Mouse (Mus musculus): ENCODE results near the gene Gm20388.

DNA sequence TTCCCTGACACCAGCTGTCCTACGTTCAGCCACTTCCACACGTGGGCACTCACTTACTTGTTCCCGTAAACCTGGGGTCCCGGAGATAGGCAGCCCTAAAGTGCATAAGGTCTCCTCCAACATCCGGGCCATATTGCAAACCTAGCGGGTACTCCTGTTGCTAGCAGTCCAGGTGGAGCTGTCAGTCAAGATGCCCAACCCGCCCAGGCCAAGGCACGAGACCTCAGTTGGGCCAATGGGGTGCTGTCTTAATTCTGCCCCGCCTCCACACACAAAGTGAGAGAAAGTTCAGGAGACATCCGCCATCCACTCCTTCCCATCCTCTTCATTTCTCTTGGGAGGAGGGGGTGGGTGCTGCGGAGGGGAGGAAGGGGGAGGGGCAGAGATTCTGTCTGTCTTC lies 715.8 kb downstream of the Gm20388 start:
- TF ChIP-seq CTCF (IDR thresholded peaks at IDR 0.05; ENCODE audit: low read depth) = no peak
- no peak for TF ChIP-seq EP300 (IDR thresholded peaks at IDR 0.05; ENCODE audit: low read depth)

Measured in liver, embryonic 14.5 days (tissue).